Mouse (Mus musculus): ENCODE results near the gene Akr1c13. TPM values are rescaled to one million over a fixed set of nuclear protein-coding genes. Genes with fewer than 3 reads are reported as not detected.

Gene Akr1c13
- total RNA-seq, 2 experiments from 2014 or later: 34.0 to 36.1 TPM

DNA sequence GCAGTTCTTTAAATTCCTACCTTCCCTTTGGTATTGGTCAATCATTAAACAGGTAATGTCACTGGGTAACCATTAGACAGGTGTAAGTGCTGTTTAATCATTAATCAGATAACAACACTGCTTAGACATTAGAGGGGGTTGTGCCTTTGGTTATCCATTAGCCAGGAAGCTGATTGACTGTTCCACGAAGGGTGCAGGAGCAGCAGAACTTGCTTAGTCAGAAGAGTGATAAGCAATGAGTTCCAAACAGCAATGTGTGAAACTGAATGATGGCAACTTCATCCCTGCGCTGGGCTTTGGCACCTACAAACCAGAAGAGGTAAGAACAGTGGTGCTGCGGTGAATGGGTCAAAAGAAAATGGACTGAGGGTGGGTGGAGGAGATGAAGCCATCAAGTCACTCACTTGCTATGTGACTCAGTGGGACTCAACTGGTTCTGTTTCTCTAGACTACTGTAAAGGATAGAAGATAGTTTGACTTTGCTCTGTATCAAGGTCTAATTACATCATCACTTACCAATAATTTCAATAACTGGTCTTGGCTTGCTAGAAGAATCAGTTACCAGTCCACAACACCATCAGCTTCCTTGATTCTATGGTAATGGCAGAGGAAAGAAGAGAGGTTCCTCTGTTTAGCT lies 42.7 kb downstream of the Akr1c13 start:
- ATAC-seq (replicated peaks; ENCODE audit: poor library complexity, severe bottlenecking): no peak

DNA sequence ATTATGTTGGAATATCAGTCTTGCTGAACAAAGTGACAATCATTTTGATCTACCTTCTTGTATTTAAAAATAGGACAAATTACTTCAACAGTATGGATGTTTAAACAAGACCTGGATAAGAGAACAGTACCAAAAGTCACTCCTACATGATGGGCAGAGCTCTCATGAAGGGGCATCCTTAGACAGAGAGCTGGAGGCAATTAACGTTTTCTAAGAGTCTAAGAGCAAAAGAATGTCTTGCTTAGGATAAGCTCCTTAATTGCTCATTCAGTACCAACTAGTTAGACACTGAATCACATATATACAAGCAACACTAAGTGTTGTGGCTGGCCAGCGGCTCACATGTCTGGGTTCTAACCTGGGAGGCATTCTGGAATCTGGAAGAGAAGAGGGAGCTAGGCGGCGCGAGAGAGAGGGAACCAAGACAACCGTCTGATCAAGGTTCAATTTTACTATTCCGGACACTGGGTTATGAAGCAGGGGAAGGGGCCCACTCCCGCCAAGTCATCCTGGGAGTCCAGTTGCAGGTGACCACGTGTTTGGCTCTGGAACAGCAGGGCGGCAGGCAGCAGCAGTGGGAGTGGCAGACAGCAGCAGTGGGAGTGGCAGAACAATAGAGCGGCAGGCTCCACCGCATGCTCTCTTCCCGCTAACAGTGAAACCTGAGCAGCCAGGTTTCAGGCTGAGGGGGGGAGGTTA lies 54.1 kb downstream of the Akr1c13 start:
- ATAC-seq (replicated peaks; ENCODE audit: poor library complexity, severe bottlenecking): no peak

DNA sequence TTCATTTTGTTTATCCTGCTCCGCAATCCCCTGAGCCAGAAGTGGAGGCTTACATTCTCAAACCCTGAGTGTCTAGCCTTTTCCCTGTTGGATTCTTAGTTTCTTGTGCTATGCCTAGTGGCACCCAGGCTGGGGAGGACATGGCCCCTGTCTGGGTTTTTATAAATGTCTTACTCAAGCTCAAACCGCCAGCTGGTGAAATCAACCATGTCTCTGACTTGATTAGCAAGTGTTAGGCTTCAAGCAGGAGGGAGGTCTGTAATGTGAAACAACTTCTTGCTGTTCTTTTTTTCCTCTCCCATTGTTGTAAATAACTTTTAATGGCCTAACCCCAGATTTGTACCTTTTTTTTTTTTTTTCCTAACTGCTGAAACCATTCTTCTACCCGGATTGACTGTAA lies 58.4 kb downstream of the Akr1c13 start:
- ATAC-seq (replicated peaks; ENCODE audit: poor library complexity, severe bottlenecking): no peak

Other genes starting within 250 kb of the Akr1c13 start
- not detected in 2 replicates for gene Ucn3, start 245.8 kb upstream of the Akr1c13 start, total RNA-seq (2014; fragmentation: Nextera tagmentation)
- not detected in 2 replicates for gene Ucn3, start 245.8 kb upstream of the Akr1c13 start, total RNA-seq (2017)
- not detected in 2 replicates for gene Akr1c14, start 142.1 kb upstream of the Akr1c13 start, total RNA-seq (2014; fragmentation: Nextera tagmentation)
- not detected in 2 replicates for gene Akr1c14, start 142.1 kb upstream of the Akr1c13 start, total RNA-seq (2017)
- not detected in 2 replicates for gene Akr1c18, start 40.5 kb upstream of the Akr1c13 start, total RNA-seq (2014; fragmentation: Nextera tagmentation)
- gene Akr1c18, start 40.5 kb upstream of the Akr1c13 start, total RNA-seq (2017): not detected in 2 replicates
- gene Akr1c19, start 37.5 kb downstream of the Akr1c13 start, total RNA-seq (2014; fragmentation: Nextera tagmentation): not detected in 2 replicates
- gene Akr1c19, start 37.5 kb downstream of the Akr1c13 start, total RNA-seq (2017): not detected in 2 replicates
- 0.66 and 3.5 TPM in 2 replicates for gene Akr1c12, start 88.3 kb downstream of the Akr1c13 start, total RNA-seq (2014; fragmentation: Nextera tagmentation)
- 1.3 and 1.9 TPM in 2 replicates for gene Akr1c12, start 88.3 kb downstream of the Akr1c13 start, total RNA-seq (2017)
- not detected in 2 replicates for gene Akr1c6, start 243.2 kb downstream of the Akr1c13 start, total RNA-seq (2014; fragmentation: Nextera tagmentation)
- not detected in 2 replicates for gene Akr1c6, start 243.2 kb downstream of the Akr1c13 start, total RNA-seq (2017)